Comparison of ENCODE assay signal across 8 mouse cellular contexts in genomic region chr10:120257231-120257630, GRCm38 (mm10). TPM values are rescaled to one million over a fixed set of nuclear protein-coding genes. Genes with fewer than 3 reads are reported as not detected.
DNase-seq lines count a peak whose midpoint lies in the region; ATAC-seq and TF ChIP-seq lines count a peak whose summit lies in the region.

No protein-coding gene starts in this region.

- peaks cover 22% of the 10 kb centered on the region for H3K4me1 ChIP-seq in forebrain, embryonic 10.5 days
- H3K4me1 ChIP-seq in forebrain, embryonic 13.5 days = no peaks in the 10 kb centered on the region
- peaks cover 38% of the 10 kb centered on the region for H3K4me1 ChIP-seq in embryonic facial prominence, embryonic 10.5 days
- peaks cover 10% of the 10 kb centered on the region for H3K4me1 ChIP-seq in kidney, embryonic 14.5 days (ENCODE audit: control insufficient read depth, insufficient read depth, low read length)
- no peaks in the 10 kb centered on the region; the same call in 1 of the 2 replicates for H3K4me1 ChIP-seq in lung, adult 2 months (ENCODE audit: control insufficient read depth, insufficient read depth, low read length)

- 45% methylated on average over 11 of the region's 11 CpGs for WGBS in forebrain, embryonic 10.5 days
- WGBS in forebrain, embryonic 13.5 days = 31% methylated on average over 11 of the region's 11 CpGs
- 37% methylated on average over 11 of the region's 11 CpGs for WGBS in embryonic facial prominence, embryonic 10.5 days
- 23% methylated on average over 11 of the region's 11 CpGs for WGBS in kidney, embryonic 14.5 days
- WGBS in lung, adult 2 months = 16% methylated on average over 11 of the region's 11 CpGs

- no peak overlapping the region for H3K9ac ChIP-seq in forebrain, embryonic 13.5 days
- no peak overlapping the region for H3K9ac ChIP-seq in kidney, embryonic 14.5 days (ENCODE audit: low read depth, low read length)

- peak; percentile 52 for DNase-seq in forebrain, embryonic 10.5 days (ENCODE audit: extremely low spot score, low spot score)
- DNase-seq in urinary bladder, postnatal 14 days (ENCODE audit: low spot score) = peak; percentile 50
- no peak for DNase-seq in urinary bladder, adult 2 months (ENCODE audit: low spot score)
- peak; percentile 60 for DNase-seq in embryonic facial prominence, embryonic 10.5 days (ENCODE audit: low spot score)
- no peak for DNase-seq in lung, adult 2 months
- DNase-seq in right cerebral cortex, postnatal 25 days = peak; percentile 49

- H3K27me3 ChIP-seq in forebrain, embryonic 10.5 days (ENCODE audit: poor library complexity, severe bottlenecking) = no peaks in the 10 kb centered on the region
- no peaks in the 10 kb centered on the region for H3K27me3 ChIP-seq in forebrain, embryonic 13.5 days
- no peaks in the 10 kb centered on the region for H3K27me3 ChIP-seq in embryonic facial prominence, embryonic 10.5 days (replicated peaks; ENCODE audit: low read depth, poor library complexity, severe bottlenecking)
- no peaks in the 10 kb centered on the region for H3K27me3 ChIP-seq in kidney, embryonic 14.5 days (ENCODE audit: control insufficient read depth, insufficient read depth, low read length)

- H3K27ac ChIP-seq in forebrain, embryonic 10.5 days = no peak overlapping the region
- no peak overlapping the region for H3K27ac ChIP-seq in forebrain, embryonic 13.5 days
- no peak overlapping the region for H3K27ac ChIP-seq in embryonic facial prominence, embryonic 10.5 days (replicated peaks)
- H3K27ac ChIP-seq in kidney, embryonic 14.5 days (ENCODE audit: low read depth, low read length) = no peak overlapping the region

- TF ChIP-seq CTCF in lung, adult 2 months (IDR thresholded peaks at IDR 0.05; ENCODE audit: insufficient read depth, low read length) = peak; percentile 26; the same call in 1 of the 2 replicates

- no peak overlapping the region for H3K4me2 ChIP-seq in forebrain, embryonic 13.5 days
- H3K4me2 ChIP-seq in kidney, embryonic 14.5 days (replicated peaks; ENCODE audit: low read depth, low read length) = no peak overlapping the region

- no peaks in the 10 kb centered on the region for H3K36me3 ChIP-seq in forebrain, embryonic 10.5 days (replicated peaks)
- no peaks in the 10 kb centered on the region for H3K36me3 ChIP-seq in forebrain, embryonic 13.5 days (ENCODE audit: poor library complexity, severe bottlenecking)
- no peaks in the 10 kb centered on the region for H3K36me3 ChIP-seq in embryonic facial prominence, embryonic 10.5 days (replicated peaks)
- H3K36me3 ChIP-seq in kidney, embryonic 14.5 days (ENCODE audit: control insufficient read depth, insufficient read depth, low read length) = no peaks in the 10 kb centered on the region

- no peak for TF ChIP-seq POLR2A in lung, adult 2 months (IDR thresholded peaks at IDR 0.05; ENCODE audit: borderline replicate concordance, extremely low read depth, low read depth, low read length)

- H3K4me3 ChIP-seq in forebrain, embryonic 10.5 days = no peak overlapping the region
- no peak overlapping the region for H3K4me3 ChIP-seq in forebrain, embryonic 13.5 days
- no peak overlapping the region for H3K4me3 ChIP-seq in embryonic facial prominence, embryonic 10.5 days
- no peak overlapping the region for H3K4me3 ChIP-seq in kidney, embryonic 14.5 days (ENCODE audit: low read length)
- no peak overlapping the region for H3K4me3 ChIP-seq in lung, adult 2 months (replicated peaks; ENCODE audit: extremely low read depth, low read depth, low read length)

- H3K9me3 ChIP-seq in forebrain, embryonic 10.5 days = no peaks in the 10 kb centered on the region
- H3K9me3 ChIP-seq in forebrain, embryonic 13.5 days (replicated peaks) = no peaks in the 10 kb centered on the region
- no peaks in the 10 kb centered on the region for H3K9me3 ChIP-seq in embryonic facial prominence, embryonic 10.5 days
- no peaks in the 10 kb centered on the region for H3K9me3 ChIP-seq in kidney, embryonic 14.5 days (ENCODE audit: control insufficient read depth, low read length)

- ATAC-seq in forebrain, embryonic 13.5 days = no peak; the same call in 1 of the 2 replicates
- peak; percentile 54; the same call in 1 of the 2 replicates for ATAC-seq in kidney, embryonic 14.5 days (ENCODE audit: low FRiP score, low TSS enrichment)

RNA-seq across cellular contexts. Expression of gene Llph, which starts 30.4 kb away (rescaled TPM):
- polyA plus RNA-seq in forebrain, embryonic 10.5 days (2016; fragmentation: Nextera tagmentation; extraction: Ambion mirVana) = 67.2 and 68.3 TPM in 2 replicates
- 50.9 and 58.7 TPM in 2 replicates for polyA plus RNA-seq in forebrain, embryonic 13.5 days (2015; fragmentation: Nextera tagmentation; extraction: Ambion mirVana)
- 56.9 and 59.8 TPM in 2 replicates for polyA plus RNA-seq in urinary bladder, adult 2 months (2012; rRNA removed)
- 68.1 and 70.4 TPM in 2 replicates for polyA plus RNA-seq in embryonic facial prominence, embryonic 10.5 days (2016; fragmentation: Nextera tagmentation; extraction: Ambion mirVana)
- 68.5 and 87.6 TPM in 2 replicates for polyA plus RNA-seq in kidney, embryonic 14.5 days (2014; fragmentation: Nextera tagmentation; extraction: Ambion mirVana)
- polyA plus RNA-seq in lung, adult 2 months (2012; rRNA removed) = 3.7 and 6.5 TPM in 2 replicates

RNA-seq across cellular contexts. Expression of gene Irak3, which starts 55.3 kb away (rescaled TPM):
- polyA plus RNA-seq in forebrain, embryonic 10.5 days (2016; fragmentation: Nextera tagmentation; extraction: Ambion mirVana) = 0.17 and 0.50 TPM in 2 replicates
- 0.11 and 0.13 TPM in 2 replicates for polyA plus RNA-seq in forebrain, embryonic 13.5 days (2015; fragmentation: Nextera tagmentation; extraction: Ambion mirVana)
- polyA plus RNA-seq in urinary bladder, adult 2 months (2012; rRNA removed) = 4.6 and 6.6 TPM in 2 replicates
- 0.72 and 0.96 TPM in 2 replicates for polyA plus RNA-seq in embryonic facial prominence, embryonic 10.5 days (2016; fragmentation: Nextera tagmentation; extraction: Ambion mirVana)
- 0.74 and 0.80 TPM in 2 replicates for polyA plus RNA-seq in kidney, embryonic 14.5 days (2014; fragmentation: Nextera tagmentation; extraction: Ambion mirVana)
- polyA plus RNA-seq in lung, adult 2 months (2012; rRNA removed) = 3.7 and 4.3 TPM in 2 replicates

RNA-seq across cellular contexts. Expression of gene Tmbim4, which starts 55.8 kb away (rescaled TPM):
- polyA plus RNA-seq in forebrain, embryonic 10.5 days (2016; fragmentation: Nextera tagmentation; extraction: Ambion mirVana) = 83.4 and 83.9 TPM in 2 replicates
- polyA plus RNA-seq in forebrain, embryonic 13.5 days (2015; fragmentation: Nextera tagmentation; extraction: Ambion mirVana) = 78.4 and 87.2 TPM in 2 replicates
- polyA plus RNA-seq in urinary bladder, adult 2 months (2012; rRNA removed) = 112 and 135 TPM in 2 replicates
- polyA plus RNA-seq in embryonic facial prominence, embryonic 10.5 days (2016; fragmentation: Nextera tagmentation; extraction: Ambion mirVana) = 82.2 and 82.4 TPM in 2 replicates
- polyA plus RNA-seq in kidney, embryonic 14.5 days (2014; fragmentation: Nextera tagmentation; extraction: Ambion mirVana) = 127 and 139 TPM in 2 replicates
- 173 and 232 TPM in 2 replicates for polyA plus RNA-seq in lung, adult 2 months (2012; rRNA removed)

Comparison
In these comparisons a context has a peak if more than half of its experiments do, and no peak if none do; other contexts are left out.
1. DNase-seq: peak in forebrain, embryonic 10.5 days (single experiment), urinary bladder, postnatal 14 days (single experiment), embryonic facial prominence, embryonic 10.5 days (single experiment) and right cerebral cortex, postnatal 25 days (single experiment); none in urinary bladder, adult 2 months (single experiment) and lung, adult 2 months (single experiment).